Mouse (Mus musculus) stomach, embryonic 14.5 days (tissue): ENCODE measurements around the gene Saysd1. TPM values are rescaled to one million over a fixed set of nuclear protein-coding genes. Genes with fewer than 3 reads are reported as not detected.

Source experiments
- ATAC-seq: fragments of 200-750 bp; cut with Nextera tagmentation; 2 replicates; pipeline ENCODE4 v1.8.0; 2017; ENCODE audit warnings: low read depth, moderate TSS enrichment; ENCODE audit not compliant: insufficient number of reproducible peaks, insufficient read depth, low FRiP score
- H3K27ac ChIP-seq: fragments of 300-500 bp; sonication (generic); 2 replicates; pipeline ENCODE4 v1.5.1; 2014; ENCODE audit warnings: mild to moderate bottlenecking, low read length, moderate library complexity, mixed read lengths
- H3K27me3 ChIP-seq: fragments of 300-500 bp; sonication (generic); 2 replicates; pipeline ENCODE4 v1.6.1; 2014; ENCODE audit warnings: low read length, control low read depth, mixed read lengths; ENCODE audit not compliant: control insufficient read depth, insufficient read depth
- H3K36me3 ChIP-seq: fragments of 300-500 bp; sonication (generic); 2 replicates; pipeline ENCODE4 v1.6.1; 2014; ENCODE audit warnings: mild to moderate bottlenecking, control low read depth, low read length, moderate library complexity, mixed read lengths; ENCODE audit not compliant: control insufficient read depth, insufficient read depth
- H3K4me1 ChIP-seq: fragments of 300-500 bp; sonication (generic); 2 replicates; pipeline ENCODE4 v1.6.1; 2014; ENCODE audit warnings: low read length, control low read depth, mixed read lengths; ENCODE audit not compliant: control insufficient read depth, insufficient read depth
- H3K4me2 ChIP-seq: fragments of 300-500 bp; sonication (generic); replicated peaks from 2 replicates; pipeline ENCODE4 v1.6.1; 2014; ENCODE audit warnings: low read depth, low read length, control low read depth
- H3K4me3 ChIP-seq: fragments of 300-500 bp; sonication (generic); 2 replicates; pipeline ENCODE4 v1.5.1; 2014; ENCODE audit warnings: low read depth, low read length, control low read depth
- H3K9ac ChIP-seq: fragments of 300-500 bp; sonication (generic); replicated peaks from 2 replicates; pipeline ENCODE4 v1.6.1; 2014; ENCODE audit warnings: low read depth, mild to moderate bottlenecking, control low read depth, low read length, moderate library complexity, mixed read lengths
- H3K9me3 ChIP-seq: fragments of 300-500 bp; sonication (generic); 2 replicates; pipeline ENCODE4 v1.6.1; 2016; ENCODE audit warnings: low read depth, low read length, control low read depth; ENCODE audit not compliant: control insufficient read depth
- WGBS: fragments of 180-500 bp; shearing (Covaris S2); extraction: QIAGEN DNeasy Blood & Tissue Kit; methylation state at CpG from one replicate; pipeline ENCODE4 v1.1.7; 2014; 5-methylcytosine and 5-hydroxymethylcytosine counted together
- polyA plus RNA-seq: library from polyadenylated mRNA; unstranded; fragments of >200 nt; fragmentation: Nextera tagmentation; extraction: Ambion mirVana; gene quantifications from 2 replicates; pipeline ENCODE4 v1.2.1, GENCODE M21; 2014

The Saysd1 gene
- polyA plus RNA-seq, 1 experiment from 2014 or later, result 15.1 TPM

GRCm38 (mm10) chr14:20068365-20068764 lies 70.0 kb downstream of the Saysd1 start:
- H3K4me1 ChIP-seq, result no peaks in the 10 kb centered on the region
- H3K9me3 ChIP-seq, result no peaks in the 10 kb centered on the region
- no peak for ATAC-seq
- no peak overlapping the region for H3K4me2 ChIP-seq
- no peak overlapping the region for H3K27ac ChIP-seq
- WGBS, result 85% methylated on average over 2 of the region's 2 CpGs
- H3K36me3 ChIP-seq, result no peaks in the 10 kb centered on the region
- no peak overlapping the region for H3K9ac ChIP-seq
- no peak overlapping the region for H3K4me3 ChIP-seq
- H3K27me3 ChIP-seq, result no peaks in the 10 kb centered on the region

- no peaks in the 10 kb centered on the region for H3K4me1 ChIP-seq
- no peak overlapping the region for H3K4me3 ChIP-seq
- H3K9ac ChIP-seq, result no peak overlapping the region
- WGBS, result 41% methylated on average over 18 of the region's 18 CpGs
- H3K27me3 ChIP-seq, result no peaks in the 10 kb centered on the region
- H3K4me2 ChIP-seq, result no peak overlapping the region
- no peaks in the 10 kb centered on the region for H3K9me3 ChIP-seq
- H3K27ac ChIP-seq, result no peak overlapping the region
- no peaks in the 10 kb centered on the region for H3K36me3 ChIP-seq
- ATAC-seq, result peak; percentile 53; the same call in 1 of the 2 replicates
Measured at GRCm38 (mm10) chr14:20067293-20068074, 70.8 kb downstream of the Saysd1 start.

- Histone ChIP-seq H3K36me3 (no peaks in the 10 kb centered on the region), H3K9me3 (no peaks in the 10 kb centered on the region), H3K9ac (no peak overlapping the region), H3K4me2 (no peak overlapping the region), H3K27ac (no peak overlapping the region), H3K27me3 (no peaks in the 10 kb centered on the region), H3K4me1 (no peaks in the 10 kb centered on the region), H3K4me3 (no peak overlapping the region)
- ATAC-seq, result no peak
Measured at GRCm38 (mm10) chr14:20064771-20065170, 73.6 kb downstream of the Saysd1 start.

GRCm38 (mm10) chr14:20048481-20048835 lies 89.9 kb downstream of the Saysd1 start:
- H3K4me3 ChIP-seq, result no peak overlapping the region
- ATAC-seq, result no peak
- H3K9ac ChIP-seq, result no peak overlapping the region
- no peaks in the 10 kb centered on the region for H3K27me3 ChIP-seq
- H3K36me3 ChIP-seq, result no peaks in the 10 kb centered on the region
- H3K27ac ChIP-seq, result no peak overlapping the region
- H3K4me2 ChIP-seq, result no peak overlapping the region
- H3K4me1 ChIP-seq, result no peaks in the 10 kb centered on the region
- H3K9me3 ChIP-seq, result no peaks in the 10 kb centered on the region
- 52% methylated on average over 2 of the region's 2 CpGs for WGBS

GRCm38 (mm10) chr14:20047814-20048480 lies 90.4 kb downstream of the Saysd1 start:
- no peak overlapping the region for H3K4me3 ChIP-seq
- no peak overlapping the region for H3K4me2 ChIP-seq
- H3K36me3 ChIP-seq, result no peaks in the 10 kb centered on the region
- no peaks in the 10 kb centered on the region for H3K4me1 ChIP-seq
- ATAC-seq, result no peak
- no peak overlapping the region for H3K9ac ChIP-seq
- WGBS, result 49% methylated on average over 3 of the region's 3 CpGs
- no peak overlapping the region for H3K27ac ChIP-seq
- H3K9me3 ChIP-seq, result no peaks in the 10 kb centered on the region
- no peaks in the 10 kb centered on the region for H3K27me3 ChIP-seq

- WGBS, result 68% methylated on average over 2 of the region's 2 CpGs
- Histone ChIP-seq H3K4me1 (no peaks in the 10 kb centered on the region), H3K9ac (no peak overlapping the region), H3K27ac (no peak overlapping the region), H3K27me3 (no peaks in the 10 kb centered on the region), H3K36me3 (no peaks in the 10 kb centered on the region), H3K9me3 (no peaks in the 10 kb centered on the region), H3K4me2 (no peak overlapping the region), H3K4me3 (no peak overlapping the region)
- no peak for ATAC-seq
Measured at GRCm38 (mm10) chr14:20047291-20047690, 91.0 kb downstream of the Saysd1 start.

GRCm38 (mm10) chr14:20044036-20044435 lies 94.3 kb downstream of the Saysd1 start:
- Histone ChIP-seq H3K36me3 (no peaks in the 10 kb centered on the region), H3K9ac (no peak overlapping the region), H3K27me3 (no peaks in the 10 kb centered on the region), H3K9me3 (no peaks in the 10 kb centered on the region), H3K4me3 (no peak overlapping the region), H3K4me2 (no peak overlapping the region), H3K4me1 (no peaks in the 10 kb centered on the region), H3K27ac (no peak overlapping the region)
- 93% methylated on average over 1 of the region's 1 CpGs for WGBS
- ATAC-seq, result no peak

GRCm38 (mm10) chr14:20041836-20042235 lies 96.5 kb downstream of the Saysd1 start:
- no peak overlapping the region for H3K9ac ChIP-seq
- H3K4me3 ChIP-seq, result no peak overlapping the region
- no peak overlapping the region for H3K4me2 ChIP-seq
- no peaks in the 10 kb centered on the region for H3K36me3 ChIP-seq
- H3K27me3 ChIP-seq, result no peaks in the 10 kb centered on the region
- no peak overlapping the region for H3K27ac ChIP-seq
- 74% methylated on average over 2 of the region's 2 CpGs for WGBS
- H3K4me1 ChIP-seq, result no peaks in the 10 kb centered on the region
- ATAC-seq, result no peak
- no peaks in the 10 kb centered on the region for H3K9me3 ChIP-seq
